Mouse (Mus musculus): ENCODE measurements at regions not wholly inside any gene's neighbourhood (a gene's known extent, or its start where the extent isn't known, plus 50 kb on each side); places are given as distances from the start of the nearest gene placed in this dataset.

- peak; percentile 1 for DNase-seq (ENCODE audit: low spot score)
Observed at GRCm38 (mm10) chr1:115127337-115127736, 557.2 kb upstream of the Cntnap5a start.

- DNase-seq (ENCODE audit: low spot score): no peak
Observed at GRCm38 (mm10) chr1:115134298-115134697, 550.3 kb upstream of the Cntnap5a start.

- no peak for DNase-seq (ENCODE audit: low spot score)
Observed at GRCm38 (mm10) chr1:115144568-115144967, 540.0 kb upstream of the Cntnap5a start.
